Mouse (Mus musculus) heart, postnatal 0 days (tissue): Measurements from ENCODE around the gene Zfp90.

Experiments used
- CTCF ChIP-seq: IDR thresholded peaks from 2 replicates; pipeline ENCODE4 v1.5.1; 2016; ENCODE audit warnings: antibody characterized with exemption, control low read depth, low read depth
- EP300 ChIP-seq: IDR thresholded peaks from 2 replicates; pipeline ENCODE4 v1.6.1; 2016; ENCODE audit warnings: antibody characterized with exemption, low read depth

- TF ChIP-seq EP300, result no peak
- no peak for TF ChIP-seq CTCF
Observed at GRCm38 (mm10) chr8:106381026-106381425, 34.1 kb upstream of the Zfp90 start.
